Mouse (Mus musculus) heart, postnatal 0 days (tissue): ENCODE data around the gene Upk2. TPM values are rescaled to one million over a fixed set of nuclear protein-coding genes. Genes with fewer than 3 reads are reported as not detected.

Experiments used
- ATAC-seq: fragments of 200-750 bp; cut with Nextera tagmentation; 2 replicates; pipeline ENCODE4 v1.8.0; 2017; ENCODE audit warnings: low read depth, moderate number of reproducible peaks, moderate library complexity; ENCODE audit not compliant: insufficient read depth
- DNase-seq: peaks from one replicate; pipeline ENCODE4 v3.0.0-alpha.2; 2016; ENCODE audit warnings: low spot score
- H3K27ac ChIP-seq: fragments of 300-500 bp; sonication (generic); 2 replicates; pipeline ENCODE4 v1.5.1; 2014; ENCODE audit warnings: low read depth, mild to moderate bottlenecking
- H3K27me3 ChIP-seq: fragments of 300-500 bp; sonication (generic); 2 replicates; pipeline ENCODE4 v1.6.1; 2014; ENCODE audit warnings: low read length, mixed read lengths; ENCODE audit not compliant: control insufficient read depth, insufficient read depth
- H3K36me3 ChIP-seq: fragments of 300-500 bp; sonication (generic); replicated peaks from 2 replicates; pipeline ENCODE4 v1.6.1; 2014; ENCODE audit warnings: low read length, mixed read lengths; ENCODE audit not compliant: control insufficient read depth, insufficient read depth
- H3K4me1 ChIP-seq: fragments of 300-500 bp; sonication (generic); 2 replicates; pipeline ENCODE4 v1.6.1; 2014; ENCODE audit warnings: antibody characterized with exemption; ENCODE audit not compliant: control insufficient read depth, insufficient read depth
- H3K4me2 ChIP-seq: fragments of 300-500 bp; sonication (generic); 2 replicates; pipeline ENCODE4 v1.6.1; 2014; ENCODE audit warnings: low read depth, mild to moderate bottlenecking, low read length, moderate library complexity
- H3K4me3 ChIP-seq: fragments of 300-500 bp; sonication (generic); 2 replicates; pipeline ENCODE4 v1.5.1; 2014; ENCODE audit warnings: low read depth, low read length
- H3K9ac ChIP-seq: fragments of 300-500 bp; sonication (generic); replicated peaks from 2 replicates; pipeline ENCODE4 v1.6.1; 2014; ENCODE audit warnings: low read depth, low read length, mixed read lengths
- H3K9me3 ChIP-seq: fragments of 300-500 bp; sonication (generic); replicated peaks from 2 replicates; pipeline ENCODE4 v1.6.1; 2016; ENCODE audit warnings: low read length; ENCODE audit not compliant: control insufficient read depth
- CTCF ChIP-seq: IDR thresholded peaks from 2 replicates; pipeline ENCODE4 v1.5.1; 2016; ENCODE audit warnings: antibody characterized with exemption, control low read depth, low read depth
- EP300 ChIP-seq: IDR thresholded peaks from 2 replicates; pipeline ENCODE4 v1.6.1; 2016; ENCODE audit warnings: antibody characterized with exemption, low read depth
- WGBS: fragments of 180-500 bp; shearing (Covaris S2); extraction: QIAGEN DNeasy Blood & Tissue Kit; methylation state at CpG from one replicate; pipeline ENCODE4 v1.1.7; 2014; 5-methylcytosine and 5-hydroxymethylcytosine counted together
- polyA plus RNA-seq: library from polyadenylated mRNA; unstranded; fragments of >200 nt; fragmentation: Nextera tagmentation; extraction: Ambion mirVana; gene quantifications from 2 replicates; pipeline ENCODE4 v1.2.1, GENCODE M21; 2015
- total RNA-seq: library from RNA; depleted of rRNA; stranded (reverse); fragments of >200 nt; gene quantifications from 2 replicates; pipeline ENCODE4 v1.2.3, GENCODE M21; 2014; ENCODE audit warnings: low replicate concordance

Upk2 gene
- total and polyA plus RNA-seq, 2 experiments from 2014 or later = 18.0 TPM; not detected in 1

DNA sequence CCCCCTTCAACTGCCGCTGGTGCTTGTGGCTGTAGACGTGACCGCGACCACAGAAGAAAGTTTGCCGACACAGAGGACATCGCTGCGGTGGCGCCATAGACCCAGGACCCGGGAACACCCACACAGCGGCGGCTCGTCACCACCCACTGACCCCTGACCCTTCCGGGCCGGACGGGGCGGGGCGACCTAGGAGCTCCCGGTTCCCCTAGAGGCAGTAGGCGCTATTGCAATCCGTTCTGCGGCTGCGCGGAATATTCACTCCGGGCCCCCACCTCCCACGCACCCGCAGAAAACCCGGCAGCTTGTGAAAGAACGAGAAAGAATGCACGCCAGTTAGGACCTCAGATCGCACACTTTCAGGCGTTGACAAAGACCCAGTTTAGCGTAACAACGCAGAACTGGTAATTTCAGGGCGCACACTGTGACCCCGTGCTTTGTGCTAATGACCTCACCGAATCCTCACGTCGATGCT, 36.8 kb downstream of the Upk2 start:
- H3K9me3 ChIP-seq = no peaks in the 10 kb centered on the region
- ATAC-seq (peak; percentile 98), DNase-seq (peak; percentile 93)
- H3K4me1 ChIP-seq = peaks cover 5% of the 10 kb centered on the region
- peak overlapping the region; percentile 84 for H3K4me2 ChIP-seq
- peak overlapping the region; percentile 76 for H3K27ac ChIP-seq
- peaks cover 18% of the 10 kb centered on the region for H3K36me3 ChIP-seq
- TF ChIP-seq CTCF (peak; percentile 63), EP300 (no peak)
- under 1% methylated on average over 38 of the region's 38 CpGs for WGBS
- peak overlapping the region; percentile 87 for H3K4me3 ChIP-seq
- H3K27me3 ChIP-seq = no peaks in the 10 kb centered on the region
- H3K9ac ChIP-seq = peak overlapping the region; percentile 73

DNA sequence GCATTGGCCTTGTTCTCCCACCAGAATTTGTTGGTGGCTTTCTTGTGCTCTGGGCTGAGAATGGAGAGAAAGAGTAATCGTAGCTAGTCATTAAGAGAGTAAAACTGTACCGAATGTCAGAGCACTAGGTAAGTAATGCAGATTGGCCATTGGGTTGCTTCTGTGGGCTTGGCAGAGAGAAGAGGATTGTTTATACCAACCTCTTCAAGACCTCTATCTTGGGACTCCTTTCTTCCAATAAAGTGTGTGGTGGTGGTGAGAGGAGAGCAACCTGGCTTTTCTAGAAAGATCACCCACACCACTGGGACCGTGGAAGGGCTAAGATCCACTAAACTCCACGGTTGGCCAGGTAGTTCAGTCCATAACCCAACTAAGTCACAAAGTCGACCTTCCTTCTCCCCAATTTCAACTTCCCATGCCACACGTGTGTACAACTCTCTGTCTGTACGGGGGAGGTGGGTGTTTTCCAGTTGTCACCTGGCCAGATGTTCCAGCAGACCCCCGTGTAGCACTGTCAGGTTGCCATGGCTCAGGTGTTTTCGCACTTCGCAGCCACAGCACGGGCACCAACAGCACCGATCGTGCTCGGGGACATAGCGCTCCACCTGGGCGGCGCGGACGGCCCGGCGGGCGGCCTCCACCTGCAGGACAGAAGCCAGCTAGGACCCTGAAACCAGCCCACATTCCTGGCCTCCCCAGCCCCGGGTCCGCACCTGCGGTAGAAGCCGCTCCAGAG, 37.5 kb downstream of the Upk2 start:
- H3K9me3 ChIP-seq = no peaks in the 10 kb centered on the region
- no peaks in the 10 kb centered on the region for H3K27me3 ChIP-seq
- ATAC-seq = peak; percentile 44
- WGBS = 5% methylated on average over 26 of the region's 26 CpGs
- H3K36me3 ChIP-seq = peaks cover 24% of the 10 kb centered on the region
- peak overlapping the region; percentile 87 for H3K4me3 ChIP-seq
- peak overlapping the region; percentile 73 for H3K9ac ChIP-seq
- H3K4me1 ChIP-seq = peaks cover 5% of the 10 kb centered on the region
- DNase-seq = no peak
- TF ChIP-seq CTCF (no peak), EP300 (no peak)
- H3K4me2 ChIP-seq = peak overlapping the region; percentile 84
- peak overlapping the region; percentile 76 for H3K27ac ChIP-seq

DNA sequence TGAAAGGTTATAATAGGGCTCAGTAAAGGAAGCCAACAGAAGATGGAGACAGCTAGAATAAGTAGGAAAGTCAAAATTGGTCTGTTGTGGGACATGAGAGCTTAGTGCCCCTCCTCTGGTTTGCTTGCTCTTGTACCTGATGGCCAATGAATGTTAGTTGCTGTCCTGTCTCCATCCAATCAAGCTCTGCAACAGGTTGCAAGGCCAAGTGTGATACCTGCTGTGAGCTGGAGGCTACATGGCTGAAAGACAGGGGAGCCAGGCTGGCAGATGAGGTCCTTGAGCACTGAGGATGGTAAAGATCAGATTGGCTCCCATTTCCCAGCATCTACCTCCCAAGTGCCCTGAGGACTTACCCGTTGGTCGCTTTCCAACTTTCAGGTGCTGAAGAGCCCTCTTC, 42.0 kb downstream of the Upk2 start:
- H3K9me3 ChIP-seq = no peaks in the 10 kb centered on the region
- no peak overlapping the region for H3K4me3 ChIP-seq
- peaks cover 58% of the 10 kb centered on the region for H3K36me3 ChIP-seq
- peaks cover 16% of the 10 kb centered on the region for H3K4me1 ChIP-seq
- H3K27ac ChIP-seq = no peak overlapping the region
- TF ChIP-seq EP300 = no peak
- TF ChIP-seq CTCF = no peak
- H3K9ac ChIP-seq = no peak overlapping the region
- H3K4me2 ChIP-seq = no peak overlapping the region
- ATAC-seq (no peak), DNase-seq (no peak)
- no peaks in the 10 kb centered on the region for H3K27me3 ChIP-seq
- WGBS = 64% methylated on average over 2 of the region's 2 CpGs

DNA sequence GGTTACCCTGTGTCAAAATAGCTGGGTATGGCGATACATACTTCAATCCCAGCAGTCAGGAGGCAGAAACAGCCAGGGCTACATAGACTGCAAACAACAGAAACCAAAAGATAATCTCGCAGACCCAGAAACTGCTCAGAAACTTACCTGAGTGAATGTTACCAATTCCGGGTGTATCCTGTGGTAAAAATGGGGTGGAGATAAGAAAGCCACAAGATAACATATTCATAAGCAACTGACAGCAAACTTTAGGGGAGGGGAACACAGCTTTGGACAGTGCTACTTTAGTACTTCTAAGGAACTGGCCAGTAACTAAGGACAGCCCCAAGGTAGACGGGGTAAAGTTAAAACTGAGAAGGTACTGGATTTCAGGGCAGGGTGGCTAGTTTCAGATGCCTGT, 42.5 kb downstream of the Upk2 start:
- H3K4me2 ChIP-seq = no peak overlapping the region
- H3K9ac ChIP-seq = no peak overlapping the region
- no peaks in the 10 kb centered on the region for H3K9me3 ChIP-seq
- H3K4me3 ChIP-seq = no peak overlapping the region
- no peaks in the 10 kb centered on the region for H3K27me3 ChIP-seq
- ATAC-seq (no peak), DNase-seq (no peak)
- H3K4me1 ChIP-seq = peaks cover 16% of the 10 kb centered on the region
- no peak overlapping the region for H3K27ac ChIP-seq
- TF ChIP-seq EP300 (no peak), CTCF (no peak)
- 70% methylated on average over 4 of the region's 4 CpGs for WGBS
- H3K36me3 ChIP-seq = peaks cover 58% of the 10 kb centered on the region

DNA sequence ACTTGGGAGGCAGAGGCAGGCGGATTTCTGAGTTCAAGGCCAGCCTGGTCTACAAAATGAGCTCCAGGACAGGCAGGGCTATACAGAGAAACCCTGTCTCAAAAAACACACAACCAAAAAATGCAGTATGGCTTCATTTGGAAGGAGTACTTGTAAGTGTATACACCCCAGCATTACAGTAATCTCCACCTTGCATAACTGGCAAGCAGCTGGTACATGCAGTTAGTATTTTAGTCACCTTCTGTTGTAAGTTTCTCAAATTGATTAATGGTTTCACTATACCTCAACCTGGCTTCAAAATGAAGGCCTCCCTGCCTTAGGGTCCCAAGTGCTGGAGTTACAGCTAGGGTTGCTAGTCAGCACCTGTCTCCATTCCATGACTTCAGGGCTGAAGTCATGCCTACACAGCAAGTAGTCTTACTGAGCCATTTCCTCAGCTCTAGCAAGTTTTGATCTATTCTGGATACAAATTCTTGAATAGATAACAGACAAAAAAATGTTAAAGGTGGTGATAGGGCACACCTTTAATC, 43.1 kb downstream of the Upk2 start:
- no peak overlapping the region for H3K27ac ChIP-seq
- 85% methylated on average over 1 of the region's 1 CpGs for WGBS
- DNase-seq = no peak
- H3K36me3 ChIP-seq = peaks cover 58% of the 10 kb centered on the region
- TF ChIP-seq CTCF (no peak), EP300 (no peak)
- H3K4me2 ChIP-seq = no peak overlapping the region
- no peaks in the 10 kb centered on the region for H3K9me3 ChIP-seq
- no peaks in the 10 kb centered on the region for H3K27me3 ChIP-seq
- peaks cover 12% of the 10 kb centered on the region for H3K4me1 ChIP-seq
- H3K4me3 ChIP-seq = no peak overlapping the region
- H3K9ac ChIP-seq = no peak overlapping the region
- no peak for ATAC-seq
